Mouse (Mus musculus) neutrophil, adult 5-6 weeks (primary cell): ENCODE measurements around the gene Rps27a. TPM values are rescaled to one million over a fixed set of nuclear protein-coding genes. Genes with fewer than 3 reads are reported as not detected.

ENCODE experiments used
- ATAC-seq: fragments of 151-379, 151-347 bp; 2 replicates; pipeline ENCODE4 v1.8.0; 2017; ENCODE audit warnings: mild to moderate bottlenecking, moderate TSS enrichment; ENCODE audit not compliant: insufficient number of reproducible peaks, poor library complexity, low FRiP score, severe bottlenecking; ENCODE audit errors: extremely low read depth
- total RNA-seq: library from RNA; stranded (forward); fragments of 200-1000 nt; gene quantifications from 2 replicates; pipeline ENCODE4 v1.2.3, GENCODE M21; 2017

Gene Rps27a
- total RNA-seq, 1 experiment from 2014 or later, result 603 TPM

- ATAC-seq, result peak; percentile 100
Measured at GRCm38 (mm10) chr11:29514682-29515412, 33.1 kb downstream of the Rps27a start, which contains the start of gene Prorsd1. Gene Prorsd1 (minus strand): TSS chr11:29515033.

DNA sequence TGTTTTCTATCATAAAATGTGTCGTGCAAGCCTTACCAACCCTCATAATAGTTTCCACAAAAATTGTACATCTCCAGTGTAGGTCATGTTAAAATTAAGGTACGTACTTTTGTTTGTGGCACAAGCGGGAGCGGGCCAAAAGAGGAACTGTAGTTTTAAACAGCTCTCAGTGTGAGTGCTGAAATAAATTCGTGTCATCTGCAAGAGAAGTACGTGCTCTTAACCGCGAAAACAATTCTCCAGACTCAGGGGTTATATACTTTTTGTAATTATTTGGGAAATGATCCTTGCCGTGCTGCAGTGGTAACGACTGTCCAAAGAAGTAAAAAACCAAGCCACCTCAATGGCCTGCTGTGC lies 33.6 kb downstream of the Rps27a start:
- 0 out of 2 replicates have a peak, but pooled peaks have one; percentile 27 for ATAC-seq

DNA sequence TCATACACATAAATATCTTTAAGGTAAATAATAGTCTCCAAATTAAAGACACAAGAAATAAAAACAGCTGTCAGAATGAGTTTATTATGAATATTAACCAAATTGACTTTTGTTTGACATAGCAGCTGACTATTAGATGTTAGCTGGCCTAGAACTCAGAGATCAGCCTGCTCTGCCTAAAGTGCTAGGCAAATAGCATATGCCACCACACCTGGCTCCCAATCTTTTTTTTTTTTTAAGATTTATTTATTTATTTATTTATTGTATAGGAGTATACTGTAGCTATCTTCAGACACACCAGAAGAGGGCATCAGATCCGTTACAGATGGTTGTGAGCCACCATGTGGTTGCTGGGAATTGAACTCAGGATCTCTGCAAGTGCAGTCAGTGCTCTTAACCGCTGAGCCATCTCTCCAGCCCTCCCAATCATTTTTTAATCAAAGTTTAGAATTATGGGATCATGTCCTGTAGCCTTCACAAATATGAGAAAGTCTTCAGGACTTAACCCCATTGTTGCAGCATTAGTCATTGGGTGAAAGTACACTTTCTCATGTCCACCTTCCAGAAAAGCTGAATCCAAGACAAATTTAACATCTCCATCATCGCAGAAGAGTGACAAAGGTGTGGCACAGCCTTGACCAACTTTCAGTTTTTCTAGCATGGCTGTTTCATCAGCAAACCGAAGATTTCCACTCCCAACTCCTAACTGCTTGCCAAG lies 34.9 kb downstream of the Rps27a start:
- ATAC-seq, result no peak

DNA sequence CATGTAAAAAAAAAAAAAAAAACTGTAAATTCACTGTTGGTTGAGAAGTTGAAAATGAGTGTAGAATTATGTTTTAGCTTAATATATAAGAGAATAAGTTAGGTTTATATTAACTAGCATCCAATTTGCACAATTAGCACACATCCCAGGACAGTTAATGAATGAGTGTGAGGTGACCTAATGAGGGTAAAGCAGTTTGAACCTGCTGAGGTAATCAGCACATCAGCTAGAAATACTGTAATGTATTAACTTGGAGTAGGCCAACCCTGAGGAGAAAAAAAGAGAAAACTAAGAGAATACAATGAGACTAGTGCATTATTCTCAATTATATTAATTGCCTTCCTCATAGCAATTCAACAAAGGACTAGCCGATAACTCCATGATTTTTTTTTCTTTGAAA lies 38.5 kb downstream of the Rps27a start:
- ATAC-seq, result no peak

- ATAC-seq, result no peak
Measured at GRCm38 (mm10) chr11:29504899-29505625, 42.8 kb downstream of the Rps27a start.

GRCm38 (mm10) chr11:29503948-29504893 lies 43.7 kb downstream of the Rps27a start:
- no peak for ATAC-seq

DNA sequence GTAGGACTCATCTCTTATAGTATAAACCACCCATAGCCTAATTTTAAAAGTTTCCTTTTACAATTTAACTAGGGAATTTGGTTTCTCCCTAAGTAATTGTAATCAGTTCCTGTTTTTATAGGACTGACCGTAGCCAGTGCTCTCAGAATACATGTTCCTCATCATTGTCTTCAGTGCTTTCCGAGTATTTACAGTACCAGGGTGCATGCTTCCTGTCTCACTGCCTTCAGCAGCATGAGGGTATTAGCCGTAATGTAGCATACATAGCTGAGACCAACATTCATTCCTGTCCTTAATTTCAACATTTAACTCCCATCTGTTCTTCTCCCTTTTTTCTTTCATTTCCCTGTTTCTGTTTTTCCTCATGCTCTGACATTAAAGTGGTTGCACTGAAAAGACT lies 50.9 kb downstream of the Rps27a start:
- no peak for ATAC-seq

Other genes starting within 250 kb of the Rps27a start
- gene Ccdc88a, start 174.5 kb downstream of the Rps27a start, total RNA-seq, result 10.3 and 12.1 TPM in 2 replicates
- 35.8 and 40.6 TPM in 2 replicates for gene Prorsd1, start 33.1 kb downstream of the Rps27a start, total RNA-seq
- gene Mtif2, start 21.7 kb downstream of the Rps27a start, total RNA-seq, result 34.1 and 35.9 TPM in 2 replicates
- gene Clhc1, start 159 bp downstream of the Rps27a start, total RNA-seq, result 1.3 TPM in 1 of 2 replicates, not detected in the other
- gene Rtn4, start 144.8 kb upstream of the Rps27a start, total RNA-seq, result 153 and 155 TPM in 2 replicates